Mouse (Mus musculus): ENCODE measurements around the gene Esp8. TPM values are rescaled to one million over a fixed set of nuclear protein-coding genes. Genes with fewer than 3 reads are reported as not detected.
"Not testable (repeated sequence)": the region's sequence is repeated elsewhere in the genome, so short reads cannot be mapped to it uniquely, and the experiment has no call there.

Esp8 gene
- not detected for total RNA-seq (2021)
- long read RNA-seq, experiment 1 = 0 reads
- long read RNA-seq, experiment 2 = 0 reads

DNA sequence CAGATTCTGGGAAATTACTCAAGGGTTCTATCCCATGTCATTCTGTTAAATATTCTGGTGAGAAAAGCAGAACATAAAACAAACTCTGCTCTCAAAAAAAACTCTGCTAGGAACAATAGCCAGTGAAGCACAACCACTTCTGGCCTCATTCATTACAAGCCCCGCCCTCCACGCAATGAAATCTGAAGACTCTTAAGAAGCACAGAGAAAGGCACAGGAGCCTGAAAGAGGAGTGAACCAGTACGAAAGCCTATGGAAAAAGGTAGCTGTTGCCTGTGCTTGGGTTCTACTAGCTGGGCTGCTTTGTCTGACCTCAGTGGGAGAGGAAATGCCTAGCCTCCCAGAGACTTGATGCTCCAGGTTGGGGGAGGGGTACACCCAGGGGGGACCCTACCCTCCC is at the start of gene Esp8:
TSS of gene Esp8 (plus strand) at position 205 of the 400 bp plus-strand sequence.
- no peak for DNase-seq (ENCODE audit: low spot score)

DNA sequence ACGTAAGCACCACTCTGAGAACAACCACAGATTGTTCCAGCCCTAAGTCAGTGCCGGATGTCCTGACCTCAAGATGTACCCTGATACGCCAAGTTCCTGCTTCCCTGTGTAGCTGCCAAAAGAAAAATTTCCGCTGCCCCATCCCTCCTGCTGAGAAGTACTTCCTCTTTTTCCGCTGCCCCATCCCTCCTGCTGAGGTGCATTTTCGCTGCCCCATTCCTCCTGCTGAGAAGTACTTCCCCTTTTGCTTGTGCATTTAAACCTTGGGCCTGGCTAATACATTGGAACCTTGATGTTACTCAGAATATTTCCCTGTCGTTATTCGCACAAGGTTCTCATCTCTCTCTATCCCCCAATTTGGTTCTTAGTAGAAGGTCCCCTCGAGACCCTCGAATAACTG is 36.3 kb upstream of the Esp8 start:
- not testable (repeated sequence) for DNase-seq (ENCODE audit: low spot score)

DNA sequence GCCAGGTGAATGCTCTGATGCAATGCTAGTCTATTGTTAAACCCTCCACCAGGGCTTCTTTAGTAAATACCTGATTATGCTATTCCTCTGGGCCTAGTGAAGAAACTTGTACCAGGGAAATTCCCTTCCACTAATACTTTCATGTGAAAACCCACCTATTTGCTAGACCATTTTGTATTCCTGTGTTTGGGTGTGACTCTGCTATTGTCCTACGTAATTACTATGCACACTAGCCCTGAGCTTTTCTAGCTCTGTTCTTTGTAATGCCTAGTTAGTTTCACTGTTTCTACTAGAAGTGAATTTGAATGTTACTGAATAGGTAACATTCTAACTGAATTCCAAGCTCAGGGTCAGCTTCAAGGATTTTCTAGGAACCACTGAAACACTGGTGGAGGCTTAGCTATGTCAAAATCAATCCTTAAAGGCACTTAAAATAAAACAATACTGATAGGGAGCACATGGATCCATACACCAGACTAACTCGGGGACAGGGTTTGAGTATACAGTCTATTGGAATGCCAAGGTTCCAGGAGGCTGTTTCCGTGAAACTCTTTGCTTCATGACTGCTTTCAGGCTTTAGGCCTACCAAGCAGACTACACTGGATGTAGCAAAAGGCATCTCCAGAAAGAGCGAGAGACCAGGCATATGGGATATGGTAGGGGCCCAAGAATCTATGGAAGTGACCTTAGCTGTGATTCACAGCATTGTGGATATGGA is 24.2 kb upstream of the Esp8 start:
- DNase-seq (ENCODE audit: low spot score) = not testable (repeated sequence)

DNA sequence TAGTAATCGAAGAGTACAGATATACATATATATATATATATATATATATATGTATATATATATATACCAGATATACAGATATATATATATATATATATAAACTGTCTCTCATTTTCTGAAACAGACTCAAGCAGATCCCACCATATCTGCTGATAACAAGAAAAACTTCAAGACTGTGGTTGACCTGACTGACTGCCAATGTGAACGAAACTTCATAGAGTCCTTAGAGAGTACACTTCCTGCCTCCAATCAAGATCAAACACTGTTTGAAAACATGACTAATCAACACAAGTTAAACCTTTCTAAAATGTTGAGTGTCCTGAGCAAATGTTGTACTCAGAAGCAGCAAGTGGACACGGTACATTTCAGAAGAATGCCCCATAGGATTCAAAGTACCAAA is 10.0 kb downstream of the Esp8 start:
- no peak for DNase-seq (ENCODE audit: low spot score)

DNA sequence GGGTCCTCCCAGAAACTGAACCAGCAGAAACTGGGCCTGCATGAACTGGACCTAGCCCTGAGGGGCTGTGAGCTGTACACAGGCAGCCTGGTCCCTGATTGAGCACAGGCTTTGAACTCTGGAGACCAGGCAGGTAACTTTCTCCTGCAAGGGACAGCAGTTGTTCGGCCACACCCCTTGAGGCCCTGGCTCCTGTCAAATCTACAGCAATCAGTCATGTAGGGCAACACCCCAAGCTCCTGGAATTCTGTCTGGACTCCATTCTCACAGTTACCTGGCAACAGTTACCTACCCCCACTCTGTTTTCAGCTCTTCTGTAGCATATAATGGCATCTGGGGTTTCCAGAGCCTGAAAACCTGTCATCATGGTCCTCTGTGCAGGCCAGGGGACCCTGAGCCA is 11.3 kb downstream of the Esp8 start:
- no peak for DNase-seq (ENCODE audit: low spot score)

DNA sequence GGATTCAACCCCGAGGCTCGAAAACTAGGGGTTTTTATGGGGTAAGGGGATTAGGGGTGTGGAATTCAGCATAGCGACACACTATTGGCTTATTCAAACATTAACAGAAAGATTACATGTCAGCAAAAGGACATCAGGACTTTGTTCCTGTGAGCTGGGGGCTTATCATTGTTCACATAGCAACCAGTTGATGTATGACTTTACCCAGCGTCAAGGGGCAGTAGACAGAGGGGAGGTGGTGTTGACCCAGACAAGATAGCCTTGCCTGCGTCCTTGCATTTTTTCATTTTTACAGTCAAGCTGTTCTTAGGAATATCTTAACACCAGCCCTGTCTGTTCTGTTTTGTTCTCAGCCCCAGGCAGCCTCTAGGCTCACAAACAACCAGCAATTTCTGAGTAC is 27.2 kb downstream of the Esp8 start:
- DNase-seq (ENCODE audit: low spot score) = not testable (repeated sequence)

DNA sequence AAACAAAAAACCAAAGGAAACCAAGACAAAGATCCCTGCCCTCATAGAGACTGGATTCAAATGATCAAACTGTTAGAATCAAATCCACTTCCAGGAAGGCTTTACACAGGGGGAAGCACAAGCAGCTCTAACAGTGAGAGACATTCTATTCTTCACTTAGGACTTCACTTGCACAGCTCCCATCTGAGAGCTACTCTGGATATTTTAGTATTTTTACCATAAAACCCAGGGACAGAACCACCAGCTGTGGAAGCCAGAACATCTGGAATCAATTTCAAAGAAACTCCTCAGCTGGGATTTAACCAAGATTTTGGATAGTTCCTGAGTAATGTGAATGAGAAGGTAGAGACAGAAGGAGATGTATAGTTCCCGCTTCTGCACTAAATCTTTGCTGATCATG is 33.6 kb downstream of the Esp8 start:
- DNase-seq (ENCODE audit: low spot score) = no peak

DNA sequence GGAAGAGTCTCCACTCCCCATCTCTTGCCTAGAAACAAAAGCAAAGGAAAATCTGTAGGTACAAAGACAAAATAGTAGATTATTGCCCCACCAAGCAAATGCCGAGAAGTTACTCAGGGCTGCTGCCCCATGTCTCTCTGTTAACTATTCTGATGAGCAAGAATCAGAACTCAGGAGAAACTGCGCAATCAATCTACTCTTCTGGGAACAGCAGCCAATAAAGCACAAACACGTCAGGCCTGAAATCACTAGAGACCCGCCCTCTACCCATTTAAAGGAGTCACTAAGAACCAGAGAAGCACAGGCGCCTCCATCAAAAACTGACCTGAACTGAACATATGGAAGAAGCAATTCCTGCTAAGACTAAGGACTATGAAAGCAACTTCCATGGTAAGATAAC is 41.4 kb downstream of the Esp8 start, which contains the start of gene Esp6:
TSS of gene Esp6 (plus strand) at position 301 of the 400 bp plus-strand sequence.
- DNase-seq (ENCODE audit: low spot score) = no peak

Other genes with a start within 250 kb of the Esp8 start
- not detected for gene Crisp1, start 200.8 kb upstream of the Esp8 start, total RNA-seq (2021)
- not detected for gene Esp6, start 41.5 kb downstream of the Esp8 start, total RNA-seq (2021)
- not detected for gene Esp4, start 78.6 kb downstream of the Esp8 start, total RNA-seq (2021)
- not detected for gene Esp3, start 112.1 kb downstream of the Esp8 start, total RNA-seq (2021)
- not detected for gene Esp1, start 207.1 kb downstream of the Esp8 start, total RNA-seq (2021)